Mouse (Mus musculus): ENCODE data around the gene Cpvl.

GRCm38 (mm10) chr6:54005302-54005701 is 26.8 kb upstream of the Cpvl start:
- TF ChIP-seq ZNF384 (IDR thresholded peaks at IDR 0.05; ENCODE audit: low read depth, low read length): no peak
- TF ChIP-seq POLR2A (IDR thresholded peaks at IDR 0.05; ENCODE audit: low read depth, low read length): no peak
- no peak for TF ChIP-seq SMC3 (IDR thresholded peaks at IDR 0.05; ENCODE audit: low read depth, low read length)
- TF ChIP-seq USF1 (IDR thresholded peaks at IDR 0.05; ENCODE audit: low read depth, low read length): no peak
- TF ChIP-seq EP300 (IDR thresholded peaks at IDR 0.05; ENCODE audit: low read length): no peak
- TF ChIP-seq CTCF (conservative IDR thresholded peaks at IDR 0.05 in 1 of 2, IDR thresholded peaks at IDR 0.05 in 1 of 2; ENCODE audit: low read depth in 2 of 2, low read length in 2 of 2): no peak
- TF ChIP-seq RCOR1 (conservative IDR thresholded peaks at IDR 0.05; ENCODE audit: low read depth, low read length): no peak
- TF ChIP-seq ZKSCAN1 (IDR thresholded peaks at IDR 0.05; ENCODE audit: borderline replicate concordance, low read depth, low read length): no peak
- no peak for TF ChIP-seq CHD2 (IDR thresholded peaks at IDR 0.05; ENCODE audit: low read length)
- no peak for TF ChIP-seq MEF2A (IDR thresholded peaks at IDR 0.05; ENCODE audit: borderline replicate concordance, low read depth, low read length)
- TF ChIP-seq USF2 (conservative IDR thresholded peaks at IDR 0.05; ENCODE audit: low read depth, low read length): no peak

All from CH12.LX (cell line).